Mouse (Mus musculus) liver, adult 2 months (tissue): ENCODE measurements around the gene Itpk1. TPM values are rescaled to one million over a fixed set of nuclear protein-coding genes. Genes with fewer than 3 reads are reported as not detected.

ENCODE experiments used
- DNase-seq: peaks from one replicate; pipeline ENCODE4 v3.0.0-alpha.2; 2011; ENCODE audit warnings: low read depth, low spot score; ENCODE audit errors: extremely low read depth
- H3K27ac ChIP-seq: fragments of 200-500 bp; replicated peaks from 2 replicates; pipeline ENCODE4 v1.5.1; 2012; ENCODE audit warnings: low read depth, mild to moderate bottlenecking, control low read depth, inconsistent platforms, low read length; ENCODE audit not compliant: insufficient read depth
- H3K27me3 ChIP-seq: fragments of 200-500 bp; 2 replicates; pipeline ENCODE4 v1.6.1; 2012; ENCODE audit warnings: mild to moderate bottlenecking, moderate library complexity, low read length, inconsistent platforms; ENCODE audit not compliant: control insufficient read depth, insufficient read depth
- H3K36me3 ChIP-seq: fragments of 200-500 bp; 2 replicates; pipeline ENCODE4 v1.6.1; 2012; ENCODE audit warnings: low read length, inconsistent platforms; ENCODE audit not compliant: control insufficient read depth, insufficient read depth
- H3K4me1 ChIP-seq: fragments of 200-500 bp; 2 replicates; pipeline ENCODE4 v1.6.1; 2011; ENCODE audit warnings: low read length; ENCODE audit not compliant: control insufficient read depth, insufficient read depth
- H3K4me3 ChIP-seq: fragments of 200-500 bp; 2 replicates; pipeline ENCODE4 v1.5.1; 2011; ENCODE audit warnings: low read depth, mild to moderate bottlenecking, control low read depth, low read length, moderate library complexity; ENCODE audit not compliant: insufficient read depth
- H3K79me2 ChIP-seq: fragments of 200-500 bp; 2 replicates; pipeline ENCODE4 v1.6.1; 2012; ENCODE audit warnings: inconsistent platforms, mild to moderate bottlenecking, low read length, moderate library complexity; ENCODE audit not compliant: control insufficient read depth, insufficient read depth
- H3K9ac ChIP-seq: fragments of 200-500 bp; 2 replicates; pipeline ENCODE4 v1.6.1; 2012; ENCODE audit warnings: low read depth, mild to moderate bottlenecking, control low read depth, inconsistent platforms, low read length
- CTCF ChIP-seq: fragments of 200-500 bp; IDR thresholded peaks from 2 replicates; pipeline ENCODE4 v1.5.1; 2011; ENCODE audit warnings: low read depth, low read length, control low read depth
- POLR2A ChIP-seq: fragments of 200-500 bp; IDR thresholded peaks from 2 replicates; pipeline ENCODE4 v1.6.1; 2011; ENCODE audit warnings: low read length, control low read depth; ENCODE audit not compliant: insufficient read depth; ENCODE audit errors: extremely low read depth
- WGBS: fragments of 180-500 bp; shearing (Covaris S2); methylation state at CpG from one replicate; pipeline ENCODE4 v1.1.7; 2018; 5-methylcytosine and 5-hydroxymethylcytosine counted together
- polyA plus RNA-seq: library from polyadenylated mRNA; depleted of rRNA; stranded (reverse); fragments of >200 nt; gene quantifications from 2 replicates; pipeline ENCODE4 v1.2.3, GENCODE M21; 2012
- total RNA-seq: library from RNA; depleted of rRNA; stranded (reverse); fragments of >200 nt; gene quantifications from 2 replicates; pipeline ENCODE4 v1.2.3, GENCODE M21; 2014

Itpk1 gene
- total and polyA plus RNA-seq, 2 experiments, result 7.9 to 21.0 TPM

DNA sequence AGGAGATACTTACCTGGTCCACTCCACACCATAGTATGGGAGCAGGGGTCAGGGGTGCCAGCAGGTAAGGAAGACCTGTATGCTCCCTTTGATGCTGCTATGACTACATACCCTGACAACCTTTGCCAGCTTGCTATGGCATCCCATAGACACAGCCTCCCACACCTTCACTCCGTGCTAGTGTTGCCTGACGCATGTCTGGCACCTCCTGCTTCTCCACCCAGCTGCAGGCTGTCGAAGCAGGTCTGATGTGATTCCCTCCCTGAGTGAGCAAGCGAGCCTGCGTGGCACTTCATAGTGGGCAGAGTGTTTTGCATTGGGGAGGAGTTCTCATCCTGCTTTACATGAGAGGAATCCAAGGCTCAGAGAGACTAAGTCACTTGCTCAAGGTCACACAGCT is 147.4 kb downstream of the Itpk1 start:
- no peak for DNase-seq
- Histone ChIP-seq H3K27me3 (peaks cover 7% of the 10 kb centered on the region), H3K27ac (no peak overlapping the region), H3K36me3 (no peaks in the 10 kb centered on the region), H3K4me3 (no peak overlapping the region), H3K9ac (no peak overlapping the region), H3K79me2 (no peaks in the 10 kb centered on the region), H3K4me1 (no peaks in the 10 kb centered on the region)
- 85% methylated on average over 5 of the region's 5 CpGs for WGBS
- TF ChIP-seq CTCF (no peak), POLR2A (no peak)

DNA sequence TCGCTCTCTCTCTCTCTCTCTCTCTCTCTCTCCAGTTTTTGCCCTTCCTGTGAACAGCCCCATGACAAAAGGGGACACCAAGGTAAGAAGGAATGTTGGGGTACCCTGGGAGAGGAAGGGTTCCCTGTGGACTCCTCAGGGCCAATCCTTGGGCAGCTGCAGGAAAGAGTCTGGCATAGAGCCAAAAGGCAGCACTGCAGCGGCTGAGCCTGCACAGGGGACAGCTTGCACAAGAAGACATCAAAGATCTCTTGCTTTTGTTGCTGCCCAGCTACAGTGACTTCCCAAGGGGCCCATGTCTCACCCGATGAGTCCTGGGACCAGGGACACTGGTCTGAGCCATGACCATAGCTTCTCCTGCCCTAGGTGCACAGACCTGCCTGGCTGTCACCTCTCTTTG is 148.9 kb downstream of the Itpk1 start:
- H3K4me1 ChIP-seq, result no peaks in the 10 kb centered on the region
- 71% methylated on average over 3 of the region's 3 CpGs for WGBS
- no peak overlapping the region for H3K27ac ChIP-seq
- H3K79me2 ChIP-seq, result no peaks in the 10 kb centered on the region
- H3K9ac ChIP-seq, result no peak overlapping the region
- no peak for TF ChIP-seq CTCF
- TF ChIP-seq POLR2A, result no peak
- H3K27me3 ChIP-seq, result peaks cover 7% of the 10 kb centered on the region
- H3K36me3 ChIP-seq, result no peaks in the 10 kb centered on the region
- no peak overlapping the region for H3K4me3 ChIP-seq
- DNase-seq, result no peak

DNA sequence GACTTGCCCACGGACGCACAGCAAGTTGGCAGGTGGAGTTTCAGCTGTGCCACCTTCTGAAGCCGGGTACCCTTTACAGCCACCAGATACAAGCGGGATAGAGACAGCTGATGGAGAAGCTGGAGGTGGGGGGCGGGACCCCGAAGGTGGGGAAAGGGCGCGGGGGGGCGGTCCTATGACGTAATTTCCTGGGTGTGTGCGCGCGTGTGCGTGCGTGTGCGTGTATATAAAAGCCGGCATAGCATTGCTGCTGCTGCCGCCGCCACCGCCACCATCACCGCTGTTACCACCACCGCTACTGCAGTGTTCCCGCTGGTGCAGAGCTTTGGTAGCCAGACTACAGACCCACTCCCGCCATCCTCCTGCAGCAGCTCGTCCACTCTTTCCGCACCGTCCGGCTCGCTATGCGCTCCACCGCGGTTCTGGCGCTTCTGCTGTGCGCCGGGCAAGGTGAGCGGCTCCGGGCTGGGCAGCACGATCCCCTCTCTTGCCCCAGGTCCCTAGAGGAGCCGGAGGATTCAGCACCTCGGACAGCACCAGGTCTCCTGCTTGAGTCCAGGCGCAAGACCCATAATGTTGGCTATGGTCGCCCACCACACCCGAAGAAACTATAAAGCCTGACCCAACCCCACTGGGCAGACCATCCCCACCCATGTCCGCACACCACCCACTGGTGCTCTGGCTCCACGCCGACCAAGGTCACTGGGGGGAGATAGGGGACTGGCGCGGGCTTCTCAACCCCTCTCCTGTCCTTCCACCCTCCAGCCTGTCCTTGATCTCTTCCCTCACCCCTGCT is 149.8 kb downstream of the Itpk1 start, which contains the start of gene Chga:
Gene Chga, plus strand, starts transcription at position 249 of the 796 bp plus-strand sequence.
- no peak within 1 kb of the TSS for H3K4me3 ChIP-seq
- H3K27me3 ChIP-seq, result peaks cover 7% of the 10 kb centered on the region
- no peak within 1 kb of the TSS for H3K9ac ChIP-seq
- H3K36me3 ChIP-seq, result no peaks in the 10 kb centered on the region
- 4% methylated on average over 48 of the region's 48 CpGs for WGBS
- no peaks in the 10 kb centered on the region for H3K4me1 ChIP-seq
- TF ChIP-seq CTCF, result no peak
- TF ChIP-seq POLR2A, result no peak
- no peak for DNase-seq
- H3K27ac ChIP-seq, result no peak within 1 kb of the TSS
- no peaks in the 10 kb centered on the region for H3K79me2 ChIP-seq

DNA sequence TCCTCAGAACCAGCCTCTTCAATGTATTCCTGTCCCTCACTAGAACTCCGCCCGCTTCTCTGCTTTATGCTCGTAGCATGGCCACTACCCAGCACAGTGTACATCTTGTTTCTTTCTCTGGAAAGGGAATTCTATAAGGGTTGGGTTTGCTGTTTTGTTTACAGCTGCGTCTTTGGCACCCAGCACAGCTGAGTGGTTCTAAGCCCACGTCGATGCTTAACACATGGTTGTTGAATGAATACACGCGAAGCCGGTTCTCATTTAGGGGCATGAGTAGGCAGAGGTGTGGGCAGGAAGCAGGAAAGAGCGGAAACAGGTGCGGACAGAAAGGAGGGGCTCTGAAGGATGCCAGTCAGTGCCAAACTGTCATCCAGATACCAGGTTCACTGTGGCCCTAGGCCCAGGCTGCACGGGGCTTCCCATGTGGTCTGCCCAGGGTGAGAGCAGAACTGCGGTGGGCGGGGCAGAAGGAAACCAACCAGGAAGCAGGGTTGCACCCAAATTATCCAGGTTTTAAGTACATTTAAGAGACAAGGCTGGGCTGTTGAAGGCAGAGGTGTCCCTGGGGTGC is 150.9 kb downstream of the Itpk1 start:
- no peak for DNase-seq
- Histone ChIP-seq H3K4me1 (no peaks in the 10 kb centered on the region), H3K27me3 (peaks cover 7% of the 10 kb centered on the region), H3K4me3 (no peak overlapping the region), H3K27ac (no peak overlapping the region), H3K9ac (no peak overlapping the region), H3K36me3 (no peaks in the 10 kb centered on the region), H3K79me2 (no peaks in the 10 kb centered on the region)
- TF ChIP-seq CTCF, result no peak
- TF ChIP-seq POLR2A, result no peak
- 76% methylated on average over 14 of the region's 14 CpGs for WGBS

DNA sequence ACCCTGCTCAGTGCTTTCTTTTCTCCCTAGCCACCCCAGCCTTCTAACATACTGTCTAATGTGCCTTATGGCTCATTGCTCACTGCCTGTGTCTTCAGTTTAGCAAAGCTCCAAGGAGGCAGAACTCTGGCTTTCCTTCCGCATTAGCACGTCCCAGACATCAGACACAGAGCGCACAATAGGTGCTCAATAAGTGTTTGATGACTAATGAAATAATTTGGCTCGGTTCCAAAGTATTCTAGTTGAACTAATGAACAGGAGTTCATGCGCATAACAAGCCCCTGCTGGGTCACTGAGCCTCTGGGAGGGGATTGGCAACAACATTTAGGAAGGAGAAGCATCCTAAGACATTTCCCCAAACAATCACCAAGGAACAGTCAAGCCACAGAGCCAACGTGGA is 152.7 kb downstream of the Itpk1 start:
- no peaks in the 10 kb centered on the region for H3K36me3 ChIP-seq
- no peak for DNase-seq
- H3K4me3 ChIP-seq, result no peak overlapping the region
- no peak overlapping the region for H3K27ac ChIP-seq
- no peak overlapping the region for H3K9ac ChIP-seq
- TF ChIP-seq CTCF (no peak), POLR2A (no peak)
- H3K4me1 ChIP-seq, result no peaks in the 10 kb centered on the region
- H3K27me3 ChIP-seq, result peaks cover 7% of the 10 kb centered on the region
- no peaks in the 10 kb centered on the region for H3K79me2 ChIP-seq
- 72% methylated on average over 6 of the region's 6 CpGs for WGBS

DNA sequence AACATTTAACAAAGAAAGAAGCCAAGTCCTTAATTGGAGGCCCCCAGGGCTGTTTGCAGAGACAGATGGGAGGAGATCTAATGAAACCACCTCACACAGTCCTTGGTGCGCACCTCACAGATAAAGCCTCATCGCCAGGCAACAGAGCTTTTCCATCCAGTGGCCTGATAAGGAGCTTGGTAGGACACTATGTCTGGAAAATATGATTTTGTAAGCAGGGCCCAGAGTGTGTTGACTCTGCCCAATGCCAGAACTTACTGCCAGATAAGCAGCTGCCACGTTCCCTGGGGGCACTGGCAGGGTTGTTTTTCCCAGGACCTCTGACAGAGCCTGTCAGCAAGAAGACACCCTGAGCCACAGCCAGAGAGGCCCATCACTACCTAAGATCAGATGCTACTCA is 153.5 kb downstream of the Itpk1 start:
- Histone ChIP-seq H3K36me3 (no peaks in the 10 kb centered on the region), H3K79me2 (no peaks in the 10 kb centered on the region), H3K9ac (no peak overlapping the region), H3K27me3 (peaks cover 7% of the 10 kb centered on the region), H3K4me3 (no peak overlapping the region), H3K27ac (no peak overlapping the region), H3K4me1 (no peaks in the 10 kb centered on the region)
- WGBS, result 68% methylated on average over 3 of the region's 3 CpGs
- DNase-seq, result no peak
- TF ChIP-seq POLR2A, result no peak
- no peak for TF ChIP-seq CTCF
